Mouse (Mus musculus): ENCODE measurements at regions not wholly inside any gene's neighbourhood (a gene's known extent, or its start where the extent isn't known, plus 50 kb on each side); places are given as distances from the start of the nearest gene placed in this dataset.

GRCm38 (mm10) chr5:45049410-45049809 is 249.9 kb upstream of the Ldb2 start:
- no peak overlapping the region for H3K9ac ChIP-seq (ENCODE audit: low read length)
- H3K36me3 ChIP-seq (ENCODE audit: control insufficient read depth, insufficient read depth, low read length), result no peaks in the 10 kb centered on the region
- no peaks in the 10 kb centered on the region for H3K9me3 ChIP-seq (ENCODE audit: control insufficient read depth, low read length)
- 0 out of 2 replicates have a peak, but pooled peaks cover 3% of the 10 kb centered on the region for H3K4me1 ChIP-seq (replicated peaks; ENCODE audit: control insufficient read depth, insufficient read depth, low read length)
- no peaks in the 10 kb centered on the region for H3K27me3 ChIP-seq (ENCODE audit: control insufficient read depth, insufficient read depth, low read depth, low read length)
- H3K27ac ChIP-seq (ENCODE audit: low read length), result no peak overlapping the region
- ATAC-seq (ENCODE audit: low read depth), result peak; percentile 83
- H3K4me2 ChIP-seq (ENCODE audit: low read depth, low read length), result no peak overlapping the region
- H3K4me3 ChIP-seq (ENCODE audit: low read length), result no peak overlapping the region

GRCm38 (mm10) chr5:45042914-45043313 is 243.4 kb upstream of the Ldb2 start:
- no peak overlapping the region for H3K27ac ChIP-seq (ENCODE audit: low read length)
- no peak for ATAC-seq (ENCODE audit: low read depth)
- no peak overlapping the region for H3K9ac ChIP-seq (ENCODE audit: low read length)
- no peaks in the 10 kb centered on the region for H3K27me3 ChIP-seq (ENCODE audit: control insufficient read depth, insufficient read depth, low read depth, low read length)
- H3K4me1 ChIP-seq (replicated peaks; ENCODE audit: control insufficient read depth, insufficient read depth, low read length), result no peaks in the 10 kb centered on the region
- H3K36me3 ChIP-seq (ENCODE audit: control insufficient read depth, insufficient read depth, low read length), result no peaks in the 10 kb centered on the region
- H3K9me3 ChIP-seq (ENCODE audit: control insufficient read depth, low read length), result no peaks in the 10 kb centered on the region
- no peak overlapping the region for H3K4me2 ChIP-seq (ENCODE audit: low read depth, low read length)
- no peak overlapping the region for H3K4me3 ChIP-seq (ENCODE audit: low read length)
- WGBS, result 51% methylated on average over 2 of the region's 2 CpGs

GRCm38 (mm10) chr5:45036430-45036829 is 236.9 kb upstream of the Ldb2 start:
- WGBS, result 48% methylated on average over 1 of the region's 1 CpGs
- no peak overlapping the region for H3K9ac ChIP-seq (ENCODE audit: low read length)

GRCm38 (mm10) chr5:45033146-45033545 is 233.7 kb upstream of the Ldb2 start:
- H3K27me3 ChIP-seq (ENCODE audit: control insufficient read depth, insufficient read depth, low read depth, low read length), result no peaks in the 10 kb centered on the region
- H3K27ac ChIP-seq (ENCODE audit: low read length), result no peak overlapping the region
- no peaks in the 10 kb centered on the region for H3K36me3 ChIP-seq (ENCODE audit: control insufficient read depth, insufficient read depth, low read length)
- no peaks in the 10 kb centered on the region for H3K4me1 ChIP-seq (replicated peaks; ENCODE audit: control insufficient read depth, insufficient read depth, low read length)
- no peaks in the 10 kb centered on the region for H3K9me3 ChIP-seq (ENCODE audit: control insufficient read depth, low read length)
- H3K4me3 ChIP-seq (ENCODE audit: low read length), result no peak overlapping the region
- H3K9ac ChIP-seq (ENCODE audit: low read length), result no peak overlapping the region
- 68% methylated on average over 1 of the region's 1 CpGs for WGBS
- H3K4me2 ChIP-seq (ENCODE audit: low read depth, low read length), result no peak overlapping the region
- ATAC-seq (ENCODE audit: low read depth), result no peak

More at GRCm38 (mm10) chr5:45036430-45036829, 236.9 kb upstream of the Ldb2 start:
- H3K9me3 ChIP-seq (ENCODE audit: control insufficient read depth, low read length), result no peaks in the 10 kb centered on the region
- no peaks in the 10 kb centered on the region for H3K4me1 ChIP-seq (replicated peaks; ENCODE audit: control insufficient read depth, insufficient read depth, low read length)
- no peaks in the 10 kb centered on the region for H3K36me3 ChIP-seq (ENCODE audit: control insufficient read depth, insufficient read depth, low read length)
- H3K4me2 ChIP-seq (ENCODE audit: low read depth, low read length), result no peak overlapping the region
- no peak for ATAC-seq (ENCODE audit: low read depth)
- no peak overlapping the region for H3K4me3 ChIP-seq (ENCODE audit: low read length)
- H3K27ac ChIP-seq (ENCODE audit: low read length), result no peak overlapping the region
- H3K27me3 ChIP-seq (ENCODE audit: control insufficient read depth, insufficient read depth, low read depth, low read length), result no peaks in the 10 kb centered on the region

- H3K27ac ChIP-seq (ENCODE audit: low read length), result no peak overlapping the region
- WGBS, result 52% methylated on average over 3 of the region's 3 CpGs
- no peaks in the 10 kb centered on the region for H3K9me3 ChIP-seq (ENCODE audit: control insufficient read depth, low read length)
- no peak overlapping the region for H3K4me2 ChIP-seq (ENCODE audit: low read depth, low read length)
- H3K9ac ChIP-seq (ENCODE audit: low read length), result no peak overlapping the region
- no peaks in the 10 kb centered on the region for H3K4me1 ChIP-seq (replicated peaks; ENCODE audit: control insufficient read depth, insufficient read depth, low read length)
- ATAC-seq (ENCODE audit: low read depth), result no peak
- H3K27me3 ChIP-seq (ENCODE audit: control insufficient read depth, insufficient read depth, low read depth, low read length), result no peaks in the 10 kb centered on the region
- no peaks in the 10 kb centered on the region for H3K36me3 ChIP-seq (ENCODE audit: control insufficient read depth, insufficient read depth, low read length)
- H3K4me3 ChIP-seq (ENCODE audit: low read length), result no peak overlapping the region
These were observed 228.4 kb upstream of the Ldb2 start for GRCm38 (mm10) chr5:45027876-45028275.

GRCm38 (mm10) chr5:45025383-45025782 is 225.9 kb upstream of the Ldb2 start:
- no peak for ATAC-seq (ENCODE audit: low read depth)
- WGBS, result 53% methylated on average over 2 of the region's 2 CpGs

GRCm38 (mm10) chr5:45007930-45008329 is 208.4 kb upstream of the Ldb2 start:
- no peak overlapping the region for H3K4me3 ChIP-seq (ENCODE audit: low read length)
- no peaks in the 10 kb centered on the region for H3K4me1 ChIP-seq (replicated peaks; ENCODE audit: control insufficient read depth, insufficient read depth, low read length)
- H3K9me3 ChIP-seq (ENCODE audit: control insufficient read depth, low read length), result no peaks in the 10 kb centered on the region
- H3K9ac ChIP-seq (ENCODE audit: low read length), result no peak overlapping the region
- H3K27ac ChIP-seq (ENCODE audit: low read length), result no peak overlapping the region
- no peaks in the 10 kb centered on the region for H3K36me3 ChIP-seq (ENCODE audit: control insufficient read depth, insufficient read depth, low read length)
- 70% methylated on average over 2 of the region's 2 CpGs for WGBS
- no peaks in the 10 kb centered on the region for H3K27me3 ChIP-seq (ENCODE audit: control insufficient read depth, insufficient read depth, low read depth, low read length)
- H3K4me2 ChIP-seq (ENCODE audit: low read depth, low read length), result no peak overlapping the region
- ATAC-seq (ENCODE audit: low read depth), result no peak

More at GRCm38 (mm10) chr5:45025383-45025782, 225.9 kb upstream of the Ldb2 start:
- no peaks in the 10 kb centered on the region for H3K36me3 ChIP-seq (ENCODE audit: control insufficient read depth, insufficient read depth, low read length)
- H3K4me2 ChIP-seq (ENCODE audit: low read depth, low read length), result no peak overlapping the region
- no peaks in the 10 kb centered on the region for H3K27me3 ChIP-seq (ENCODE audit: control insufficient read depth, insufficient read depth, low read depth, low read length)
- H3K27ac ChIP-seq (ENCODE audit: low read length), result no peak overlapping the region
- H3K9me3 ChIP-seq (ENCODE audit: control insufficient read depth, low read length), result no peaks in the 10 kb centered on the region
- H3K4me3 ChIP-seq (ENCODE audit: low read length), result no peak overlapping the region
- H3K4me1 ChIP-seq (replicated peaks; ENCODE audit: control insufficient read depth, insufficient read depth, low read length), result no peaks in the 10 kb centered on the region
- H3K9ac ChIP-seq (ENCODE audit: low read length), result no peak overlapping the region

GRCm38 (mm10) chr5:45000996-45001395 is 201.5 kb upstream of the Ldb2 start:
- Histone ChIP-seq H3K9me3 (ENCODE audit: control insufficient read depth, low read length) (no peaks in the 10 kb centered on the region), H3K4me2 (ENCODE audit: low read depth, low read length) (no peak overlapping the region), H3K27ac (ENCODE audit: low read length) (no peak overlapping the region), H3K27me3 (ENCODE audit: control insufficient read depth, insufficient read depth, low read depth, low read length) (no peaks in the 10 kb centered on the region), H3K9ac (ENCODE audit: low read length) (no peak overlapping the region), H3K4me1 (replicated peaks; ENCODE audit: control insufficient read depth, insufficient read depth, low read length) (peaks cover 4% of the 10 kb centered on the region), H3K4me3 (ENCODE audit: low read length) (no peak overlapping the region), H3K36me3 (ENCODE audit: control insufficient read depth, insufficient read depth, low read length) (no peaks in the 10 kb centered on the region)
- no peak for ATAC-seq (ENCODE audit: low read depth)

GRCm38 (mm10) chr5:44999032-44999431 is 199.6 kb upstream of the Ldb2 start:
- peaks cover 4% of the 10 kb centered on the region for H3K4me1 ChIP-seq (replicated peaks; ENCODE audit: control insufficient read depth, insufficient read depth, low read length)
- H3K27me3 ChIP-seq (ENCODE audit: control insufficient read depth, insufficient read depth, low read depth, low read length), result no peaks in the 10 kb centered on the region
- peak; percentile 84 for ATAC-seq (ENCODE audit: low read depth)
- H3K9me3 ChIP-seq (ENCODE audit: control insufficient read depth, low read length), result no peaks in the 10 kb centered on the region
- 48% methylated on average over 3 of the region's 3 CpGs for WGBS
- H3K4me3 ChIP-seq (ENCODE audit: low read length), result no peak overlapping the region
- no peak overlapping the region for H3K4me2 ChIP-seq (ENCODE audit: low read depth, low read length)
- H3K27ac ChIP-seq (ENCODE audit: low read length), result no peak overlapping the region
- no peaks in the 10 kb centered on the region for H3K36me3 ChIP-seq (ENCODE audit: control insufficient read depth, insufficient read depth, low read length)
- no peak overlapping the region for H3K9ac ChIP-seq (ENCODE audit: low read length)
